Mouse (Mus musculus) forebrain, embryonic 13.5 days (tissue): ENCODE data around the gene Igf2. TPM values are rescaled to one million over a fixed set of nuclear protein-coding genes. Genes with fewer than 3 reads are reported as not detected.
A peak's percentile ranks its signal among the peaks of the same experiment; 100 is the strongest.

Experiments used
- ATAC-seq: fragments of 200-750 bp; cut with Nextera tagmentation; 2 replicates; pipeline ENCODE4 v1.8.0; 2017
- H3K27ac ChIP-seq: fragments of 300-500 bp; sonication (generic); 2 replicates; pipeline ENCODE4 v1.5.1; 2015; ENCODE audit warnings: inconsistent platforms, mild to moderate bottlenecking, moderate library complexity
- H3K27me3 ChIP-seq: fragments of 300-500 bp; sonication (generic); 2 replicates; pipeline ENCODE4 v1.6.1; 2015; ENCODE audit warnings: mild to moderate bottlenecking, inconsistent platforms
- H3K36me3 ChIP-seq: fragments of 300-500 bp; sonication (generic); 2 replicates; pipeline ENCODE4 v1.6.1; 2015; ENCODE audit warnings: mild to moderate bottlenecking, inconsistent platforms; ENCODE audit not compliant: poor library complexity, severe bottlenecking
- H3K4me1 ChIP-seq: fragments of 300-500 bp; sonication (generic); 2 replicates; pipeline ENCODE4 v1.6.1; 2015; ENCODE audit warnings: inconsistent platforms
- H3K4me2 ChIP-seq: fragments of 300-500 bp; sonication (generic); 2 replicates; pipeline ENCODE4 v1.6.1; 2015; ENCODE audit warnings: inconsistent platforms, mild to moderate bottlenecking, moderate library complexity
- H3K4me3 ChIP-seq: fragments of 300-500 bp; sonication (generic); 2 replicates; pipeline ENCODE4 v1.5.1; 2015; ENCODE audit warnings: mild to moderate bottlenecking, inconsistent platforms
- H3K9ac ChIP-seq: fragments of 300-500 bp; sonication (generic); 2 replicates; pipeline ENCODE4 v1.6.1; 2015; ENCODE audit warnings: mild to moderate bottlenecking, inconsistent platforms
- H3K9me3 ChIP-seq: fragments of 300-500 bp; sonication (generic); replicated peaks from 2 replicates; pipeline ENCODE4 v1.6.1; 2016; ENCODE audit warnings: inconsistent platforms
- WGBS: fragments of 180-500 bp; shearing (Covaris S2); methylation state at CpG from one replicate; pipeline ENCODE4 v1.1.7; 2015; 5-methylcytosine and 5-hydroxymethylcytosine counted together
- polyA plus RNA-seq: library from polyadenylated mRNA; unstranded; fragments of >200 nt; fragmentation: Nextera tagmentation; extraction: Ambion mirVana; gene quantifications from 2 replicates; pipeline ENCODE4 v1.2.1, GENCODE M21; 2015

The Igf2 gene
- polyA plus RNA-seq, 1 experiment from 2014 or later: 56.6 TPM

- H3K27me3 ChIP-seq: peaks cover 61% of the 10 kb centered on the region
- H3K4me3 ChIP-seq: no peak overlapping the region
- WGBS: 65% methylated on average over 4 of the region's 4 CpGs
- peaks cover 10% of the 10 kb centered on the region for H3K9me3 ChIP-seq
- no peak for ATAC-seq
- no peak overlapping the region for H3K4me2 ChIP-seq
- H3K9ac ChIP-seq: no peak overlapping the region
- no peaks in the 10 kb centered on the region for H3K4me1 ChIP-seq
- no peaks in the 10 kb centered on the region for H3K36me3 ChIP-seq
- H3K27ac ChIP-seq: no peak overlapping the region
Observed at GRCm38 (mm10) chr7:142666109-142666508, 507 bp downstream of the Igf2 start.

- ATAC-seq: no peak
- 47% methylated on average over 5 of the region's 5 CpGs for WGBS
- H3K27ac ChIP-seq: no peak overlapping the region
- peaks cover 69% of the 10 kb centered on the region for H3K27me3 ChIP-seq
- peaks cover 9% of the 10 kb centered on the region for H3K9me3 ChIP-seq
- no peak overlapping the region for H3K9ac ChIP-seq
- H3K4me1 ChIP-seq: peaks cover 7% of the 10 kb centered on the region; the same call in 1 of the 2 replicates
- no peak overlapping the region for H3K4me3 ChIP-seq
- no peak overlapping the region for H3K4me2 ChIP-seq
- no peaks in the 10 kb centered on the region for H3K36me3 ChIP-seq
Observed at GRCm38 (mm10) chr7:142665364-142665763, 1.3 kb downstream of the Igf2 start.

- Histone ChIP-seq H3K27me3 (peaks cover 77% of the 10 kb centered on the region), H3K9me3 (peaks cover 1% of the 10 kb centered on the region), H3K4me1 (peaks cover 7% of the 10 kb centered on the region; the same call in 1 of the 2 replicates), H3K4me2 (no peak overlapping the region), H3K27ac (no peak overlapping the region), H3K4me3 (0 out of 2 replicates have a peak overlapping the region, but pooled peaks have one; percentile 13), H3K36me3 (no peaks in the 10 kb centered on the region), H3K9ac (no peak overlapping the region)
- 4% methylated on average over 9 of the region's 9 CpGs for WGBS
- ATAC-seq: no peak
Observed at GRCm38 (mm10) chr7:142664465-142665029, 2.1 kb downstream of the Igf2 start.

GRCm38 (mm10) chr7:142663931-142664421, 2.6 kb downstream of the Igf2 start:
- Histone ChIP-seq H3K36me3 (no peaks in the 10 kb centered on the region), H3K9me3 (no peaks in the 10 kb centered on the region), H3K27me3 (peaks cover 83% of the 10 kb centered on the region), H3K4me1 (peaks cover 13% of the 10 kb centered on the region), H3K27ac (no peak overlapping the region), H3K9ac (no peak overlapping the region), H3K4me2 (peak overlapping the region; percentile 28), H3K4me3 (peak overlapping the region; percentile 13)
- WGBS: under 1% methylated on average over 53 of the region's 53 CpGs
- no peak for ATAC-seq

- no peaks in the 10 kb centered on the region for H3K36me3 ChIP-seq
- no peak overlapping the region for H3K4me3 ChIP-seq
- 3% methylated on average over 5 of the region's 5 CpGs for WGBS
- peaks cover 91% of the 10 kb centered on the region for H3K27me3 ChIP-seq
- H3K9ac ChIP-seq: no peak overlapping the region
- no peak for ATAC-seq
- peaks cover 21% of the 10 kb centered on the region for H3K4me1 ChIP-seq
- no peak overlapping the region for H3K4me2 ChIP-seq
- H3K27ac ChIP-seq: no peak overlapping the region
- no peaks in the 10 kb centered on the region for H3K9me3 ChIP-seq
Observed at GRCm38 (mm10) chr7:142663151-142663550, 3.5 kb downstream of the Igf2 start.

- no peak overlapping the region for H3K4me2 ChIP-seq
- H3K36me3 ChIP-seq: no peaks in the 10 kb centered on the region
- peaks cover 24% of the 10 kb centered on the region for H3K4me1 ChIP-seq
- no peak overlapping the region for H3K27ac ChIP-seq
- no peak overlapping the region for H3K4me3 ChIP-seq
- no peak for ATAC-seq
- H3K9me3 ChIP-seq: no peaks in the 10 kb centered on the region
- no peak overlapping the region for H3K9ac ChIP-seq
- H3K27me3 ChIP-seq: peaks cover 99% of the 10 kb centered on the region
Observed at GRCm38 (mm10) chr7:142661811-142662210, 4.8 kb downstream of the Igf2 start.

GRCm38 (mm10) chr7:142661046-142661445, 5.6 kb downstream of the Igf2 start:
- Histone ChIP-seq H3K4me3 (peak overlapping the region; percentile 20; the same call in 1 of the 2 replicates), H3K27ac (no peak overlapping the region), H3K4me1 (peaks cover 24% of the 10 kb centered on the region), H3K36me3 (no peaks in the 10 kb centered on the region), H3K9me3 (no peaks in the 10 kb centered on the region), H3K9ac (no peak overlapping the region), H3K27me3 (peaks cover 99% of the 10 kb centered on the region), H3K4me2 (peak overlapping the region; percentile 38; the same call in 1 of the 2 replicates)
- no peak for ATAC-seq
- WGBS: under 1% methylated on average over 25 of the region's 25 CpGs

- Histone ChIP-seq H3K4me3 (peak overlapping the region; percentile 20), H3K4me1 (peaks cover 24% of the 10 kb centered on the region), H3K9me3 (no peaks in the 10 kb centered on the region), H3K4me2 (peak overlapping the region; percentile 38), H3K27me3 (peaks cover 99% of the 10 kb centered on the region), H3K36me3 (no peaks in the 10 kb centered on the region), H3K27ac (no peak overlapping the region), H3K9ac (0 out of 2 replicates have a peak overlapping the region, but pooled peaks have one; percentile 5)
- ATAC-seq: no peak
- WGBS: under 1% methylated on average over 29 of the region's 29 CpGs
Observed at GRCm38 (mm10) chr7:142660651-142660945, 6.0 kb downstream of the Igf2 start.

GRCm38 (mm10) chr7:142659767-142660650, 6.6 kb downstream of the Igf2 start:
- peaks cover 24% of the 10 kb centered on the region for H3K4me1 ChIP-seq
- 1% methylated on average over 40 of the region's 43 CpGs for WGBS
- no peak overlapping the region for H3K27ac ChIP-seq
- 0 out of 2 replicates have a peak overlapping the region, but pooled peaks have one; percentile 5 for H3K9ac ChIP-seq
- no peaks in the 10 kb centered on the region for H3K36me3 ChIP-seq
- peak overlapping the region; percentile 40 for H3K4me3 ChIP-seq
- peak overlapping the region; percentile 60 for H3K4me2 ChIP-seq
- H3K27me3 ChIP-seq: peaks cover 99% of the 10 kb centered on the region
- H3K9me3 ChIP-seq: no peaks in the 10 kb centered on the region
- ATAC-seq: peak; percentile 40; the same call in 1 of the 2 replicates

- H3K4me3 ChIP-seq: peak overlapping the region; percentile 40
- H3K9ac ChIP-seq: 0 out of 2 replicates have a peak overlapping the region, but pooled peaks have one; percentile 16
- peak overlapping the region; percentile 60 for H3K4me2 ChIP-seq
- H3K27me3 ChIP-seq: peaks cover 99% of the 10 kb centered on the region
- H3K4me1 ChIP-seq: peaks cover 24% of the 10 kb centered on the region
- H3K36me3 ChIP-seq: no peaks in the 10 kb centered on the region
- H3K27ac ChIP-seq: no peak overlapping the region
- H3K9me3 ChIP-seq: no peaks in the 10 kb centered on the region
- ATAC-seq: peak; percentile 64
- under 1% methylated on average over 23 of the region's 70 CpGs for WGBS
Observed at GRCm38 (mm10) chr7:142659181-142659681, 7.4 kb downstream of the Igf2 start.

GRCm38 (mm10) chr7:142658681-142659180, 7.9 kb downstream of the Igf2 start:
- peak overlapping the region; percentile 60 for H3K4me2 ChIP-seq
- H3K27me3 ChIP-seq: peaks cover 99% of the 10 kb centered on the region
- peak overlapping the region; percentile 40 for H3K4me3 ChIP-seq
- no peaks in the 10 kb centered on the region for H3K9me3 ChIP-seq
- no peak overlapping the region for H3K27ac ChIP-seq
- 0 out of 2 replicates have a peak overlapping the region, but pooled peaks have one; percentile 16 for H3K9ac ChIP-seq
- WGBS: 1% methylated on average over 37 of the region's 40 CpGs
- H3K4me1 ChIP-seq: peaks cover 24% of the 10 kb centered on the region
- ATAC-seq: peak; percentile 20
- no peaks in the 10 kb centered on the region for H3K36me3 ChIP-seq
